Mouse (Mus musculus): ENCODE data around the gene Olfr1459. TPM values are rescaled to one million over a fixed set of nuclear protein-coding genes. Genes with fewer than 3 reads are reported as not detected.

Olfr1459 gene
- polyA plus RNA-seq (2015; fragmentation: Nextera tagmentation; extraction: Ambion mirVana): 0.03 TPM in 2 replicates

DNA sequence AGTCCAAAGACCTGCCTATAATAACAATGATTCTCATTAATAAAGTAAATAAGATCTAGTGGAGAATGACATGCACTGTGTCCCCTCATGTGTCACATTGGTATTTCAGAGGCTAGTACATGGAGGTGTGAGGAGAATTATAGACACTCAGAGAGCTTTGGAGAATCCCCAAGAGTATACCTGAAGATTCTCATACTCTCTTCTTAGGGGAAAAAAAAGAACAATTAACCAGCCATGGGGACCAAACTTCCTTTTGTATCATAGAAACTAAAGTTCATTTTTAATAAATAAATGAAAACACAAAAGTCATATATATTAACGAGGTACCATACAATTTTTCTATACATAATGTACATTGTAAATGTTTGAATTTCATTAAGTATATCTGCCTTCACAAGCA is at the start of gene Olfr1459:
Olfr1459 (minus strand) TSS at position 101 of the 400 bp plus-strand sequence.
- Histone ChIP-seq H3K9ac (no peak within 1 kb of the TSS), H3K9me3 (0 out of 2 replicates have a peak, but pooled peaks cover 8% of the 10 kb centered on the region), H3K27ac (no peak within 1 kb of the TSS), H3K36me3 (replicated peaks) (no peaks in the 10 kb centered on the region), H3K4me2 (no peak within 1 kb of the TSS), H3K4me3 (no peak within 1 kb of the TSS), H3K4me1 (no peaks in the 10 kb centered on the region), H3K27me3 (replicated peaks) (no peaks in the 10 kb centered on the region)
- 78% methylated on average over 1 of the region's 1 CpGs for WGBS
- no peak for ATAC-seq (replicated peaks)

DNA sequence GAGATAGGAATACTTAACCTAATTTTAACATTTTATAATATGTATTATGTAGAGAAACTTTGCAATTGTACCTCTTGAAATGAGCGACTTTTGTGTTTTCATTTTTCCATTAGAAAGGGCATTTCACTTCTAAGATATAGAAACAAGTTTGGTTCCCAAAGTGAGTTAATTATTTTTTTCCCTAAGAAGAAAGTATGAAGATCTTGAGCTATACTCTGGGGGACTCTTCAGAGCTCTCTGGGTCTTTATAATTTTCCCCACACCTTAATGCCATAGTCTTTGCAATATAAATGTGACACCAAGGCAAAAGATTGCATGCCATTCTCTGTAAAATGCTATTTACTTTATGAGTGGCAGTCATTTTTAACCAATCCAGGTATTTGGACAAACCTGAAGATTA is 36.1 kb upstream of the Olfr1459 start, which contains the start of gene Olfr1462:
Olfr1462 (plus strand) TSS at position 301 of the 400 bp plus-strand sequence.
- Histone ChIP-seq H3K9me3 (0 out of 2 replicates have a peak, but pooled peaks cover 3% of the 10 kb centered on the region), H3K9ac (no peak within 1 kb of the TSS), H3K27ac (no peak within 1 kb of the TSS), H3K36me3 (replicated peaks) (no peaks in the 10 kb centered on the region), H3K4me1 (no peaks in the 10 kb centered on the region), H3K4me3 (no peak within 1 kb of the TSS), H3K27me3 (replicated peaks) (no peaks in the 10 kb centered on the region), H3K4me2 (no peak within 1 kb of the TSS)
- no peak for ATAC-seq (replicated peaks)
- WGBS: 89% methylated on average over 1 of the region's 1 CpGs

DNA sequence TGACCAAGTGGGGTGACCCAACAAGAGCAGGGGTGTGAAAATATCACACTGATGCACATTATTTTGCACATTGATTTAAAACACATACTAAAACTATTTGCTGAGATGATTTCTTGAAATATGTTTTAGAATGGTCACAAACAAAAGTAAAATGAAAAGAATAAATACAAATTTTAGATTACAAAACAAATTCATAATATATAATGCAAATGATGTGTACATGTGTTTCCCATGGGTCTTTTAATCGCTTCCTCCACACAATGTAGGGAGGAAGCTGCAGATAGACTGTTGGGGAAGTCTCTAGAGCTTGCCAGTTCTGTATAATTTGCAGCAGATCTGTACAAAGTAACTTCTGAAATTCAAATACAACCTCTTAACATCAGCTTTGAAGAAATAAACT is 13.4 kb upstream of the Olfr1459 start, which contains the start of gene Olfr1461:
Olfr1461 (plus strand) TSS at position 301 of the 400 bp plus-strand sequence.
- Histone ChIP-seq H3K36me3 (replicated peaks) (no peaks in the 10 kb centered on the region), H3K9ac (no peak within 1 kb of the TSS), H3K4me3 (no peak within 1 kb of the TSS), H3K4me1 (no peaks in the 10 kb centered on the region), H3K27ac (no peak within 1 kb of the TSS), H3K9me3 (no peaks in the 10 kb centered on the region), H3K4me2 (no peak within 1 kb of the TSS), H3K27me3 (replicated peaks) (no peaks in the 10 kb centered on the region)
- ATAC-seq (replicated peaks): no peak
- 49% methylated on average over 1 of the region's 1 CpGs for WGBS

DNA sequence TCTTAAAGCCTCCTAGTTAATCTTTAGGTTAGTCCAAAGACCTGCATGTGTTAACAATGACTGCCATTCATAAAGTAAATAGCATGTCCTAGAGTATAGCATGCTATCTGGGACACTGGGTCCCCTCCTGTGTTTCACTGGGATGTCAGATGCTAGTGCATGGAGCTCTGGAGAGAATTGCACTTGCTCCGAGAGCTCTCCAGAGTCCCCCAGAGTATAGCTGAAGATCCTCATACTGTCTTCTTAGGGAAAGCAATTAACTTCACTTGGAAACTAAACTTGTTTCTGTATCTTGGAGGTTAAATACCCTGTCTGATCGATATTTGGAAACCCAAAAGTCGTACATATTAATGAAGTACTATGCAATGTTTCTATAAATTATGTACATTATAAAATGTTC is 42.7 kb downstream of the Olfr1459 start, which contains the start of gene Olfr1458:
Olfr1458 (minus strand) TSS at position 101 of the 400 bp plus-strand sequence.
- H3K4me3 ChIP-seq: no peak within 1 kb of the TSS
- no peak within 1 kb of the TSS for H3K27ac ChIP-seq
- H3K9ac ChIP-seq: no peak within 1 kb of the TSS
- no peaks in the 10 kb centered on the region for H3K36me3 ChIP-seq (replicated peaks)
- H3K4me2 ChIP-seq: no peak within 1 kb of the TSS
- H3K4me1 ChIP-seq: no peaks in the 10 kb centered on the region
- H3K9me3 ChIP-seq: peaks cover 3% of the 10 kb centered on the region; the same call in 1 of the 2 replicates
- ATAC-seq (replicated peaks): no peak
- H3K27me3 ChIP-seq (replicated peaks): no peaks in the 10 kb centered on the region
- WGBS: 79% methylated on average over 3 of the region's 3 CpGs

- Histone ChIP-seq H3K4me2 (no peak within 1 kb of the TSS), H3K9ac (no peak within 1 kb of the TSS), H3K4me1 (no peaks in the 10 kb centered on the region), H3K9me3 (peaks cover 7% of the 10 kb centered on the region; the same call in 1 of the 2 replicates), H3K27ac (no peak within 1 kb of the TSS), H3K4me3 (no peak within 1 kb of the TSS), H3K36me3 (replicated peaks) (no peaks in the 10 kb centered on the region), H3K27me3 (replicated peaks) (no peaks in the 10 kb centered on the region)
- no peak for ATAC-seq (replicated peaks)
- WGBS: 70% methylated on average over 2 of the region's 2 CpGs
These were observed 51.6 kb downstream of the Olfr1459 start, which contains the start of gene Olfr1457 for GRCm38 (mm10) chr19:13097791-13098190. TSS of gene Olfr1457 (minus strand) at chr19:13097891.

- no peak for ATAC-seq (replicated peaks)
- Histone ChIP-seq H3K27ac (no peak overlapping the region), H3K4me3 (no peak overlapping the region), H3K4me1 (no peaks in the 10 kb centered on the region), H3K36me3 (replicated peaks) (no peaks in the 10 kb centered on the region), H3K9ac (no peak overlapping the region), H3K4me2 (no peak overlapping the region), H3K9me3 (peaks cover 12% of the 10 kb centered on the region), H3K27me3 (replicated peaks) (no peaks in the 10 kb centered on the region)
- 87% methylated on average over 1 of the region's 1 CpGs for WGBS
These were observed 55.4 kb downstream of the Olfr1459 start for GRCm38 (mm10) chr19:13093908-13094307.

Other genes starting within 250 kb of the Olfr1459 start
- not detected in 2 replicates for gene Olfr1447, start 245.8 kb downstream of the Olfr1459 start, polyA plus RNA-seq (2015; fragmentation: Nextera tagmentation; extraction: Ambion mirVana)
- not detected in 2 replicates for gene Olfr1448, start 225.1 kb downstream of the Olfr1459 start, polyA plus RNA-seq (2015; fragmentation: Nextera tagmentation; extraction: Ambion mirVana)
- not detected in 2 replicates for gene Olfr1449, start 218.7 kb downstream of the Olfr1459 start, polyA plus RNA-seq (2015; fragmentation: Nextera tagmentation; extraction: Ambion mirVana)
- gene Olfr1450, start 199.3 kb downstream of the Olfr1459 start, polyA plus RNA-seq (2015; fragmentation: Nextera tagmentation; extraction: Ambion mirVana): not detected in 2 replicates
- gene Olfr1451, start 154.5 kb downstream of the Olfr1459 start, polyA plus RNA-seq (2015; fragmentation: Nextera tagmentation; extraction: Ambion mirVana): not detected in 2 replicates
- not detected in 2 replicates for gene Olfr1453, start 121.2 kb downstream of the Olfr1459 start, polyA plus RNA-seq (2015; fragmentation: Nextera tagmentation; extraction: Ambion mirVana)
- gene Olfr1454, start 88.9 kb downstream of the Olfr1459 start, polyA plus RNA-seq (2015; fragmentation: Nextera tagmentation; extraction: Ambion mirVana): not detected in 2 replicates
- not detected in 2 replicates for gene Olfr1457, start 51.7 kb downstream of the Olfr1459 start, polyA plus RNA-seq (2015; fragmentation: Nextera tagmentation; extraction: Ambion mirVana)
- not detected in 2 replicates for gene Olfr1458, start 42.8 kb downstream of the Olfr1459 start, polyA plus RNA-seq (2015; fragmentation: Nextera tagmentation; extraction: Ambion mirVana)
- gene Olfr1461, start 13.5 kb upstream of the Olfr1459 start, polyA plus RNA-seq (2015; fragmentation: Nextera tagmentation; extraction: Ambion mirVana): not detected in 2 replicates
- not detected in 2 replicates for gene Olfr1462, start 36.2 kb upstream of the Olfr1459 start, polyA plus RNA-seq (2015; fragmentation: Nextera tagmentation; extraction: Ambion mirVana)
- gene Olfr1463, start 81.8 kb upstream of the Olfr1459 start, polyA plus RNA-seq (2015; fragmentation: Nextera tagmentation; extraction: Ambion mirVana): not detected in 2 replicates
- not detected in 2 replicates for gene Olfr1465, start 166.0 kb upstream of the Olfr1459 start, polyA plus RNA-seq (2015; fragmentation: Nextera tagmentation; extraction: Ambion mirVana)
- gene Olfr1466, start 189.3 kb upstream of the Olfr1459 start, polyA plus RNA-seq (2015; fragmentation: Nextera tagmentation; extraction: Ambion mirVana): not detected in 2 replicates
- not detected in 2 replicates for gene Olfr1467, start 212.7 kb upstream of the Olfr1459 start, polyA plus RNA-seq (2015; fragmentation: Nextera tagmentation; extraction: Ambion mirVana)

All from midbrain, embryonic 15.5 days (tissue).